8 mouse cellular contexts compared by ENCODE assay signal in genomic region chr16:54983759-54984218, GRCm38 (mm10).
DNase-seq lines count a peak whose midpoint lies in the region; ATAC-seq and TF ChIP-seq lines count a peak whose summit lies in the region.

No protein-coding gene starts in this region.

- WGBS in heart, embryonic 13.5 days: 3% methylated on average over 9 of the region's 9 CpGs
- WGBS in liver, postnatal 0 days (ENCODE audit: insufficient replicate concordance): 11% methylated on average over 9 of the region's 9 CpGs

- H3K27ac ChIP-seq in cortical plate, adult 2 months (ENCODE audit: insufficient read depth, low read length): no peak overlapping the region
- no peak overlapping the region for H3K27ac ChIP-seq in heart, embryonic 13.5 days (replicated peaks)
- no peak overlapping the region for H3K27ac ChIP-seq in liver, postnatal 0 days (ENCODE audit: low read depth)

- no peak overlapping the region for H3K4me3 ChIP-seq in C2C12 (ENCODE audit: insufficient read depth, poor library complexity, severe bottlenecking)
- peak overlapping the region; percentile 1; the same call in 1 of the 2 replicates for H3K4me3 ChIP-seq in cortical plate, adult 2 months (ENCODE audit: insufficient read depth, low read length)
- H3K4me3 ChIP-seq in heart, embryonic 13.5 days: peak overlapping the region; percentile 31
- no peak overlapping the region for H3K4me3 ChIP-seq in liver, postnatal 0 days (ENCODE audit: low read depth, low read length)

- H3K79me2 ChIP-seq in C2C12 (ENCODE audit: control insufficient read depth, insufficient read depth): no peaks in the 10 kb centered on the region

- no peak overlapping the region for H3K9ac ChIP-seq in heart, embryonic 13.5 days
- no peak overlapping the region for H3K9ac ChIP-seq in liver, postnatal 0 days (replicated peaks)

- no peak for ATAC-seq in heart, embryonic 13.5 days (ENCODE audit: extremely low read depth, insufficient number of reproducible peaks, low FRiP score, low TSS enrichment)
- no peak for ATAC-seq in liver, postnatal 0 days
- no peak for ATAC-seq in erythroid progenitor cell, adult 5-6 weeks (replicated peaks; ENCODE audit: low FRiP score, poor library complexity, severe bottlenecking)

- TF ChIP-seq CTCF in C2C12 (IDR thresholded peaks at IDR 0.05; ENCODE audit: control insufficient read depth, insufficient read depth, insufficient read length): peak; percentile 59
- TF ChIP-seq CTCF in cortical plate, adult 2 months (IDR thresholded peaks at IDR 0.05; ENCODE audit: extremely low read depth, insufficient read depth, low read length): peak; percentile 76
- peak; percentile 78 for TF ChIP-seq CTCF in liver, postnatal 0 days (IDR thresholded peaks at IDR 0.05; ENCODE audit: low read depth)

- peak; percentile 27 for DNase-seq in Muller cell, postnatal 12 days (ENCODE audit: inconsistent ontology term)
- peak; percentile 63 for DNase-seq in kidney, postnatal 14 days
- peak; percentile 46 for DNase-seq in liver, postnatal 0 days
- peak; percentile 50 for DNase-seq in ovary, postnatal 14 days (ENCODE audit: low spot score)

- no peaks in the 10 kb centered on the region for H3K79me3 ChIP-seq in C2C12 (ENCODE audit: low read depth)

- H3K4me1 ChIP-seq in cortical plate, adult 2 months (ENCODE audit: control insufficient read depth, insufficient read depth, low read length): no peaks in the 10 kb centered on the region
- H3K4me1 ChIP-seq in heart, embryonic 13.5 days: no peaks in the 10 kb centered on the region
- no peaks in the 10 kb centered on the region for H3K4me1 ChIP-seq in liver, postnatal 0 days (ENCODE audit: insufficient read depth)

- no peaks in the 10 kb centered on the region for H3K27me3 ChIP-seq in C2C12 (ENCODE audit: control insufficient read depth, insufficient read depth, insufficient read length)
- no peaks in the 10 kb centered on the region for H3K27me3 ChIP-seq in heart, embryonic 13.5 days (replicated peaks)
- H3K27me3 ChIP-seq in liver, postnatal 0 days (ENCODE audit: insufficient read depth, low read length): no peaks in the 10 kb centered on the region

- H3K4me2 ChIP-seq in heart, embryonic 13.5 days: peak overlapping the region; percentile 60
- no peak overlapping the region for H3K4me2 ChIP-seq in liver, postnatal 0 days (ENCODE audit: low read depth, low read length)

- no peaks in the 10 kb centered on the region for H3K36me3 ChIP-seq in C2C12 (ENCODE audit: control insufficient read depth, insufficient read depth)
- H3K36me3 ChIP-seq in heart, embryonic 13.5 days: no peaks in the 10 kb centered on the region
- H3K36me3 ChIP-seq in liver, postnatal 0 days (replicated peaks; ENCODE audit: insufficient read depth, low read length): no peaks in the 10 kb centered on the region

- H3ac ChIP-seq in C2C12 (ENCODE audit: control insufficient read depth, insufficient read length, low read depth): no peak overlapping the region

- TF ChIP-seq POLR2A in cortical plate, adult 2 months (IDR thresholded peaks at IDR 0.05; ENCODE audit: extremely low read depth, insufficient read depth, low read length): no peak

- no peaks in the 10 kb centered on the region for H3K9me3 ChIP-seq in heart, embryonic 13.5 days
- H3K9me3 ChIP-seq in liver, postnatal 0 days (ENCODE audit: low read length): no peaks in the 10 kb centered on the region

- no peak for TF ChIP-seq EP300 in liver, postnatal 0 days (IDR thresholded peaks at IDR 0.05; ENCODE audit: low read depth)

TF ChIP-seq in C2C12, 6 proteins besides CTCF, POLR2A, EP300 and RAD21:
- no peak for TF ChIP-seq MYOD1 (IDR thresholded peaks at IDR 0.05; ENCODE audit: control insufficient read depth, insufficient read length, low read depth)
- no peak for TF ChIP-seq FOSL1 (IDR thresholded peaks at IDR 0.05; ENCODE audit: insufficient read depth, low read length, poor library complexity, severe bottlenecking)

Comparison
In these comparisons a context has a peak if more than half of its experiments do, and no peak if none do; other contexts are left out.
1. H3K4me3 ChIP-seq: peak in cortical plate, adult 2 months (single experiment) and heart, embryonic 13.5 days (single experiment); none in C2C12 (single experiment) and liver, postnatal 0 days (single experiment).
2. Peak in every context shown above with its lines, with median percentiles within 50 percentile points of each other: CTCF ChIP-seq and DNase-seq.